Mouse (Mus musculus) cortical plate, adult 2 months (tissue): Measurements from ENCODE around the gene Tardbp.

Source experiments
- CTCF ChIP-seq: fragments of 200-500 bp; IDR thresholded peaks from 2 replicates; pipeline ENCODE4 v1.5.1; 2011; ENCODE audit warnings: mild to moderate bottlenecking, control low read depth, low read length; ENCODE audit not compliant: insufficient read depth; ENCODE audit errors: extremely low read depth
- POLR2A ChIP-seq: fragments of 200-500 bp; IDR thresholded peaks from 2 replicates; pipeline ENCODE4 v1.6.1; 2011; ENCODE audit warnings: mild to moderate bottlenecking, low read length, control low read depth; ENCODE audit not compliant: insufficient read depth; ENCODE audit errors: extremely low read depth

DNA sequence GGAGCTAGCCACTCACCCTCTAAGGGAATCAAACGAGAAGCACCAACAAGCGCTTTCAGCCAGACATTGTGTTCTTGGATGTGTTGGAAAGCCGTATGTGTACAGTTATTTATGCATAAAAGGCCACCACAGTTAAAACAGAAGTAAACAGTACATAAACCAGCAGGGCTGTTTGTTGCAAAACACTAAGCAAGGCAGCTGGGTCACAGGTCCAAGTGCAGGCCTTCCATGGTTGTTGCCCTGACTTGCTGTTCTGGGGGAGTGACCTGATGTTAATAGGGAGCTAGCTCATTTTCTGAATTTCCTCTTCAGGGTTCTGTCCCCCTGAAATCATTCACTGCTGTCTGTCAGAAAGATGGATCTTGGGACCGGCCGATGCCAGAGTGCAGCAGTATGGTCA is 17.0 kb downstream of the Tardbp start:
- TF ChIP-seq POLR2A (no peak), CTCF (no peak)
